Mouse (Mus musculus): ENCODE data around the gene Spns2.

Gene Spns2

DNA sequence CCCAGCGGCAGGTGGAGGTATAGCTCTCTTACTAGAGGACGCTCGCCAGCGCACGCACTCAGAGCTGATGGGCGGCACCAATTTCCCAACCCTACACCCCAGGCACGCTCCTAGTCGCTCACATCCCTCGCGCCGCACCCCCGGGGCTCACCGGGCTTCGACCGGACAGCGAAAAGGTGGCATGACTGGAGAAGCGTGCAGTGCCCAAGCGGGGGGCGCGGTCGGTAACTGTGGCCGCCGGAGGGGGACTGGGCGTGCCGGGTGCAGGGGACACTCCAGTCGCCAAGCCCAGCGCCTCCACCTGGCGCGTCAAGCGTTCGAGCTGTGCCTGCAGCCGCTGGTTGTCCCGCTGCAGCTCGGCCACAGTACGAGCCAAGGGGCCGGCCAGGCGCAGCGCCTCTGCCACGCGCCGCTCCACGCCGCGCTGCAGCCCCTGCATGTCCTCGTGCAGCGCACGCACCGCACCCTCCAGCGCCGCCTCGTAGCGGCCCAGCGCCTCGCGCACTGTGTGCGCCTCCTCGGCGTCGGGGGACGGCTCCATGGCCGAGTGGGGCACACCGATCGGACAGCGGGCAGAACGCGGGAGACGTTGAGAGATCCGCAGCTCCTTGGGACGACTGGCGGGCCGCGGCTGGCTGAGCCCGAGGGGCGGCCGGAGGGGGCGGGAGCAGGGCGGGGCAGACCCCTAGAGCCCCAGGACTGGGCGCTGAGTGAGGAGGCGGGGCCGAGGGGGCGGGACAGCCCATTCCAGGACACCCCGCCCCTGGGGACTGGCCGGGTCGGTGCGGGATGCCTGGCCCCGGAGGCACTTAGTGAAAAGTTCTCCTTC, 78.4 kb downstream of the Spns2 start, which contains the start of gene Smtnl2:
Smtnl2 (minus strand) TSS at position 621 of the 829 bp plus-strand sequence.
- peak in 1 of 2 experiments; percentile 22 for DNase-seq (ENCODE audit: low spot score in 2 of 2)

DNA sequence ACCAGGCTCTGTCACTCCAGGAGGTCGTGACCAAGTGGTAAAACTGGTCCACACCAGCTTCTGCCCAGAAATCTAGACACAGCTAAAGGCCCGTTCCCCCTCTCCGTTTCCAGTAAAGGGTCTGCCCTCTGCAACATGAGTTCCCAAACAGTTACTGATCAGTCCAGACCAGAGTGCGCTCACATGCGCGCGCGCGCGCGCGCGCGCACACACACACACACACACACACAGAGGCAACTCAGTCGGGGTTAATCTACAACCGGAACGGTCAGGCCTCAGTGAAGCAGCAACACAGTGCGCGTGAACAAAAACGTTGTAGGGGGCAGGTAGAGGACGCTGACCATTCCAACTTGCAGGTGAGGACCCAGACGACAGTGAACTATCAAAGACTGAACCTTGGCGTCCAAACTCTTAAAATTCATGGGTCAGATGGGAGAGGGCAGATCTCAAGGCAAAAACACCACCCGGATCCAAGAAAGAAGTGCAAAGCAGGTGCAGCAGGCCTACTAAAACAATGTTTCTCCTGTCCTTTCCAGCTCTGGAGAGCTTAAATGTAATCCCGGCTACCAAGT, 79.1 kb downstream of the Spns2 start:
- no peak for DNase-seq (ENCODE audit: low spot score in 2 of 2)

DNA sequence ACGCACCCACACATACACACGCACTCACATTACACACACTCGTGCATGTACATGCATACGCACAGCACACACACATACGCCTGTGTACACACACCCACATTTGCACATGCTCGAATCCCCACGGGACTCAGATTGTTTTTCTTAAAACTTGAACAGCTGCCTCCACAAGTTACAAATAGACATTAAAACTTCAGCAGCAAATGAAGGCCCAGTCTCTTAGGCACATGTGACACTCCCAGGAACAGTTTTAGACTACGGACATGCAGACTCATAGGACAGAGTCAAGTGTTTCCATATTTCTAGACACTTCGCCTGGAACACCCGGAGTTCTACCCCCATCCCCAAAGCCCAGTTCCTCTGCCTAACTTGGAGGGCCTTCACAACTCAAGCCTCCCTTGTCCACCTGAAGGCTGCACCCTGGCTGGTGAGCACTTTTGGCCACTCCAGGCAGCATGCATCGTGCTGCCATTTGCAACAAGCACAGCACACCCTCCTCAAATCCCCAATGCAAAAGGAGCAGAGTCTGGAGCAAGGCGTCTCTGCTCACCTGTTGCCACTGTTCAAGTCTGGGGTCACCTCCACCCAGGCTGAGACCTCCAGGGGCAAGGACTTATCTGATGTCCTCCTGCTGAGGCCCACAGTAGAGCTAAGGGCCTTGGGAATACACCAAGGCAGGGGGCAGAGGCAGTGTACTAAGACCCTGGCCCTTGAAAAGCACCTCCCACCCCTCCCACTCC, 79.9 kb downstream of the Spns2 start:
- DNase-seq (ENCODE audit: low spot score in 2 of 2): no peak

DNA sequence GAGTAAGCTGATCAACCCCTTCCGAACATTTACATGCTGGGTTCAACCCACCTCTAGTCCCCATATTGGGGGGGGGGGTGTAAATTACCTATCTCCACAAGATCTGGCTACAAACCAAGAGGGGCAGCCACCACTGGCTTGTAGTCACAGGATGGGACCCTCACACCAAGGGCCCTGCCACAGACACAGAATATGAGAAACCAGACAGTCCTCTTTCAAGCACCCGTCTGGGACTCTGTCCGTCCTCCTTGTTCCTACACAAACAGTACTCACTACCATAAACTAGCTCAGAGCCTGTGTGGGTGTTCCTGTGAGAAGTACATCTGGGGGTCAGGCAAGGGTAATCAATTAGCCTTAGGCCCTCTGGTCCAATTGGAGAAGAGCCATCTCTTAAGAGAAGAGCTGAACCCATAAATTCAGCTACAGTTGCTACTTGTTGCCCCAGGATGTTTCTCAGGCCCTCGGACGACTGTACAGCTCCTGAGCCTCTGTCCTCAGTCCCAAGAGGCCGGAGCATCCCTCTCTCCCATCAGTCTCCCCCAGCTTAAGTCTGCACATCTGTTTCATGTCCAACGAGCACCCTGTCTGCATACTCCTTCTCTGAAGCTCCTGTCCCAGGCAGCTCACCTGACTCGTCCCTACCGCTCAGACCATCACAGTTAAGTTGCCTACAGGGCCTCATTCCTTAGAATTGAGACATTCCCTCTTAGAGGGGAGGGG, 81.1 kb downstream of the Spns2 start:
- DNase-seq (ENCODE audit: low spot score in 2 of 2): no peak

DNA sequence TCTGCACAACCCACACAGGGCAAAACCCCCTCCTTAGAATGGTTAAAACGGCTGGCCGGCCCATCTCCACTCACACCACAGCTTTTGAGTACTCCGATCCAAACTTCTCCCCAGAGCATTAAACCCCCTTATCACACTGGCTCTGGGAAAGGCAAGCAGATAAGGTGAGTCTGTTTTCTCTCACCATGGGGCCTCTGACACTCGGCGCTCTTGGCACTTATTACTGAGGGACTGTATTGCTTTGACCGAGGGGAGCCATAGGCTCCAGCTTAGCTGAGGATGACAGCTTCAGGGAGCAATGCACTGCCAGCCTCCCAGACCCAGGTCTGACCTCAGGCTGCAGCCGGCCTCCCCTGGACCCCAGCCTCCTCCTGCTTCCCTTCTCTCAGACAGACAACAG, 82.1 kb downstream of the Spns2 start:
- DNase-seq (ENCODE audit: low spot score in 2 of 2): no peak

DNA sequence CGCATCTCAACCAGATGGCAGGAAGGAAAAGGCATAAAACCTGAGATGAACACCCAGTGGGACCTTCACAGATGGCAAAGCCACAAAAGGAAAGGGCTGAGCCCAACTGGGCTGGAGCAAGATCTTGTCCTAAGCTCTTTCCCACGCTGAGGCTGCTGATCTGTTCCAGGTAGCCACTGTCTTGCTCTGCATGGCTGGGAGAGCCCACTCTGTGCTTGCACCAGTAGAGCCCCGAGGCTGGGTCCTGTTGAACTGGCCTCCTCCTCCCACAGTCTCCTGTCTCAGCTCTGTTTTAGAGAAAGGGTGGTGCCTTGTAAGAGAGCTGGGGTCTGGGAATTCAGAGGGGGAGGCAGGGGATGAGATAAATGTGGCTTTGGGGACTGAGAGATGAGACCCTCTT, 82.6 kb downstream of the Spns2 start:
- DNase-seq (ENCODE audit: low spot score in 2 of 2): no peak

DNA sequence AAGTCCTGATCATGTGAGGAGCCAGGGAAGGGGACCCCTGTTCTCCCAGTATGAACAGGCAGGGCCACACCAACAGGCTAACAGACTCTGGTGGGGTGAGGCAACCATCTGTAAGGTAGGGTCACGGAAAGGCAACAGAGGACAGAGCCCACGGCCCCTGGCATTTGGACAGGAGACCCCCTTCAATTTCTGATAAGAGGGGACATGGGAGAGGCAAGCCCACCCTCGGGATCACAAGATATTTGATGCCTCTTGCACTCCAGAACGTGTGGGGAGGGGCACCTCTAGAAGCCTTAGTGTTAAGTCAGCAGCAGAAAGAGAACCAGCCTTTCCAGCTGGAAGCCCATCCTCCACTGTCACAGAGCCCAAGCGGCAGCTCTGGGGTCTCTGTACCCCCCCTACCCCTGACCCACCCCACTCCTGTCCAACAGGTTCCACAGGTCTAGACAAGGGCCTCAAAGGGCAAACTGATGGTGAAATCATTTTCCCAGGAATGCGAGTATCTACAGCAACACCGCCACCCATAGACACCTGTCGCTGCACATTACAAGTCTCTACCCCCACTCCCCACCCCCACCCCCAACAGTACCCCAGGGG, 83.5 kb downstream of the Spns2 start:
- no peak for DNase-seq (ENCODE audit: low spot score in 2 of 2)

DNA sequence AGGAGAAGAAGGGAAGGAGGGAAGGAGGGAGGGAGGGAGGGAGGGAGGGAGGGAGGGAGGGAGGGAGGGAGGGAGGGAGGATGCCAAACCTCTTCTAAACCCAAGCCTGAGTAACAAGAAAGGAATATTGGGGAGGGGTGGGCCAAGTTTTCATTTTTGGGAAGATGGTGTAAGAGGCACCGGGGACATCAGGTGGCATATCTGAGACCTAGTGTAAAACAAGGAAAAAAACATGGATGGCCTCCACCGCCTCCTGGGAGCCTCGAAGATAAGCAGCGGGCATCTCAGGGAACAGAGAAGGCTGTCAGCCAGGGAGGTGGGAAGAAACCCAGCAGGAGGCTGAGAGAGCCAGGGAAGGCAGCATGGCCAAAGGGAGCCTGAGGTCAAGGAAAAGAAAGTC, 84.2 kb downstream of the Spns2 start:
- DNase-seq (ENCODE audit: low spot score in 2 of 2): no peak

DNA sequence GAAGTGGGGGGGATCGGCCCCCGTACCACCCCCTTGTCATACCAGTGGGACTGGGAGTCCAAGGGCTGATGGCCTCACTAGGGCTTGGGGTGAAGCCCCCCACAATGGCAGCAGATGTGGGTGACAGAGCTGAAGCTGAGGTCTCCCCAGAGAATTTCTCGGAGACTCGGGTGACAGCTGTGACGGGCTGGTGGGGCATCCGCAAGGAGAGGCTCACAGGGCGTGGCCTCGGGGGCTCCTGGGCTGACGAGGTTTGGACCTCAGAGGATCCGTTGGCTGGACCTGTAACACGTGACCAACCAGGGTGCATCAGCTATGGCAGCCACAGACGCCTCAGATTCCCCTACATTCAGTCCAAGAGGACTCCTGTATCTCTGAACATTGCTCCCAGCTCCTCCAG, 86.7 kb downstream of the Spns2 start:
- DNase-seq (ENCODE audit: low spot score in 2 of 2): no peak

DNA sequence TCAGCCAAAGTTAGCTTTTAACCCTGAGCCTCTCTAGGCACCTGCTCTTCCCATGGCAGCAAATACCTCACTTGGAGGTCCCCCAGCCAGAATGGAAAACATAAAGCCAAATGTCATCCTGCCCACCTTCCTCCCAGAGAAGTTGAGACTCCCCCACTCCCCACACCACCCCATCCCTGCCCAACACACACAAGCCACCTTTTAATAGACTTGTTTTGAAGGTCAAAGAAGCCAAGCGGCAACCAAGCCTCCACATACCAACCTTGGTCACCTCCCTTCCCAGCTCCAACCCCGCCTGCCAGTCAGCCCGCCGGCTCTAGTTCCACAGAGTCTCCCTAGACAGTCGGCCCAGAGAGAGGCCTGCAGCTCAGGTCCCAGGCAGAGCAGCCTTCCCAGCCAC, 87.7 kb downstream of the Spns2 start:
- DNase-seq (ENCODE audit: low spot score in 2 of 2): no peak

All from thymus, postnatal 10 days (tissue).